Mouse (Mus musculus) ES-E14 (cell line): ENCODE data around the gene Zp2.

Source experiments
- CHD2 ChIP-seq: IDR thresholded peaks from 2 replicates; pipeline ENCODE4 v1.6.1; 2014; ENCODE audit warnings: mild to moderate bottlenecking, low read depth, low read length, inconsistent platforms
- HCFC1 ChIP-seq: IDR thresholded peaks from 2 replicates; pipeline ENCODE4 v1.6.1; 2012; ENCODE audit warnings: low read length, inconsistent platforms, borderline replicate concordance; ENCODE audit not compliant: insufficient read depth
- ZNF384 ChIP-seq: IDR thresholded peaks from 2 replicates; pipeline ENCODE4 v1.6.1; 2012; ENCODE audit warnings: low read depth, low read length, inconsistent platforms

- no peak for TF ChIP-seq CHD2
- no peak for TF ChIP-seq HCFC1
- no peak for TF ChIP-seq ZNF384
These were observed 18.0 kb downstream of the Zp2 start for GRCm38 (mm10) chr7:120126976-120127685.
